20 mouse cellular contexts compared by ENCODE assay signal in the genomic region with DNA sequence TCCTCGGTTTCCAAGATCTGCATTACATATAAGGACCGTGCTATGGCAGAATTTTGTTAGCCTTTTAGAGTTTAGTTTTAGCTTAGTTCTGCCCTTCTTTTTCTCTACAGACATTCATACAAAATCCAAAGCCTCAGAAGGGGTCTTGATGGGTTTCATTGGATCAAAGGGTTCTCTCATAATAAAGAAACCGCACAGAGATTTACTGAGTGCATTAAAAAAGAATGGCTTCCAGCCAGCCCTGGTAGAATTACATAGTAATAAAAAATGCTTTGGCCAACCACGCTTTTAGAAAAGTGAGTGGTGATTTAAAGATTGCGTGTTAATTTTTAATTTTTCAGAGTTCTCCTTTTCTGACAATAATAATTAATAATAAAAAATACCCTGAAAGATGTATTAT.
DNase-seq lines count a peak whose midpoint lies in the region; ATAC-seq and TF ChIP-seq lines count a peak whose summit lies in the region.
"Had no signal": no experiment of that assay in that cellular context is flagged by ENCODE, and none has a peak within 500 bp of the region (broad histone marks: within the 10 kb centered on the region; RNA-seq: fewer than 3 reads in every experiment).

No protein-coding gene starts in this region.

- 0 out of 2 replicates have a peak overlapping the region, but pooled peaks have one; percentile 37 for H3K27ac ChIP-seq in embryonic facial prominence, embryonic 12.5 days
- H3K27ac ChIP-seq in embryonic facial prominence, embryonic 10.5 days (replicated peaks), result no peak overlapping the region
- H3K27ac ChIP-seq in lung, embryonic 14.5 days (ENCODE audit: low read depth), result no peak overlapping the region
- H3K27ac ChIP-seq in neural tube, embryonic 13.5 days (replicated peaks), result peak overlapping the region; percentile 46; the same call in 1 of the 2 replicates
- no peak overlapping the region for H3K27ac ChIP-seq in neural tube, embryonic 15.5 days (replicated peaks)
- H3K27ac ChIP-seq in limb, embryonic 14.5 days (replicated peaks; ENCODE audit: low read depth, low read length), result no peak overlapping the region
- H3K27ac ChIP-seq: forebrain, embryonic 12.5 days; heart, embryonic 10.5 days; hindbrain, embryonic 12.5 days had no signal

- H3K36me3 ChIP-seq in embryonic facial prominence, embryonic 12.5 days, result no peaks in the 10 kb centered on the region
- H3K36me3 ChIP-seq in embryonic facial prominence, embryonic 10.5 days (replicated peaks), result no peaks in the 10 kb centered on the region
- H3K36me3 ChIP-seq in lung, embryonic 14.5 days (ENCODE audit: insufficient read depth), result no peaks in the 10 kb centered on the region
- H3K36me3 ChIP-seq in neural tube, embryonic 13.5 days, result 0 out of 2 replicates have a peak, but pooled peaks cover 3% of the 10 kb centered on the region
- H3K36me3 ChIP-seq in neural tube, embryonic 15.5 days, result no peaks in the 10 kb centered on the region
- no peaks in the 10 kb centered on the region for H3K36me3 ChIP-seq in limb, embryonic 14.5 days (ENCODE audit: control insufficient read depth, insufficient read depth, low read length)
- H3K36me3 ChIP-seq: forebrain, embryonic 12.5 days; heart, embryonic 10.5 days; hindbrain, embryonic 12.5 days had no signal

- no peaks in the 10 kb centered on the region for H3K9me3 ChIP-seq in embryonic facial prominence, embryonic 12.5 days
- H3K9me3 ChIP-seq in embryonic facial prominence, embryonic 10.5 days, result peaks cover 3% of the 10 kb centered on the region; the same call in 1 of the 2 replicates
- H3K9me3 ChIP-seq in lung, embryonic 14.5 days (ENCODE audit: low read depth, low read length), result peaks cover 5% of the 10 kb centered on the region; the same call in 1 of the 2 replicates
- H3K9me3 ChIP-seq in neural tube, embryonic 13.5 days, result 0 out of 2 replicates have a peak, but pooled peaks cover 4% of the 10 kb centered on the region
- 0 out of 2 replicates have a peak, but pooled peaks cover 4% of the 10 kb centered on the region for H3K9me3 ChIP-seq in neural tube, embryonic 15.5 days (replicated peaks)
- H3K9me3 ChIP-seq in limb, embryonic 14.5 days (ENCODE audit: control insufficient read depth, low read length), result no peaks in the 10 kb centered on the region
- H3K9me3 ChIP-seq: forebrain, embryonic 12.5 days; heart, embryonic 10.5 days had no signal

- TF ChIP-seq CTCF in lung, embryonic 14.5 days (IDR thresholded peaks at IDR 0.05; ENCODE audit: low read depth), result no peak

- WGBS in embryonic facial prominence, embryonic 12.5 days, result 69% methylated on average over 5 of the region's 5 CpGs
- WGBS in embryonic facial prominence, embryonic 10.5 days, result 88% methylated on average over 5 of the region's 5 CpGs
- 65% methylated on average over 5 of the region's 5 CpGs for WGBS in lung, embryonic 14.5 days
- 65% methylated on average over 5 of the region's 5 CpGs for WGBS in neural tube, embryonic 13.5 days
- WGBS in neural tube, embryonic 15.5 days, result 57% methylated on average over 5 of the region's 5 CpGs
- 17% methylated on average over 5 of the region's 5 CpGs for WGBS in limb, embryonic 14.5 days

- TF ChIP-seq POLR2A in limb, embryonic 14.5 days (IDR thresholded peaks at IDR 0.05; ENCODE audit: borderline replicate concordance, extremely low read depth, insufficient read depth, insufficient read length), result no peak

- H3K9ac ChIP-seq in embryonic facial prominence, embryonic 12.5 days, result no peak overlapping the region
- H3K9ac ChIP-seq in lung, embryonic 14.5 days, result no peak overlapping the region
- no peak overlapping the region for H3K9ac ChIP-seq in neural tube, embryonic 13.5 days
- no peak overlapping the region for H3K9ac ChIP-seq in neural tube, embryonic 15.5 days (replicated peaks)
- H3K9ac ChIP-seq in limb, embryonic 14.5 days (ENCODE audit: low read depth, low read length, severe bottlenecking), result no peak overlapping the region
- H3K9ac ChIP-seq: forebrain, embryonic 12.5 days; hindbrain, embryonic 12.5 days had no signal

- H3K27me3 ChIP-seq in embryonic facial prominence, embryonic 12.5 days, result no peaks in the 10 kb centered on the region
- H3K27me3 ChIP-seq in embryonic facial prominence, embryonic 10.5 days (replicated peaks; ENCODE audit: low read depth, poor library complexity, severe bottlenecking), result no peaks in the 10 kb centered on the region
- H3K27me3 ChIP-seq in lung, embryonic 14.5 days (ENCODE audit: insufficient read depth, low read length), result no peaks in the 10 kb centered on the region
- H3K27me3 ChIP-seq in neural tube, embryonic 13.5 days, result no peaks in the 10 kb centered on the region
- no peaks in the 10 kb centered on the region for H3K27me3 ChIP-seq in neural tube, embryonic 15.5 days (replicated peaks)
- H3K27me3 ChIP-seq in limb, embryonic 14.5 days (ENCODE audit: control insufficient read depth, insufficient read depth, low read length), result no peaks in the 10 kb centered on the region
- H3K27me3 ChIP-seq: forebrain, embryonic 12.5 days; hindbrain, embryonic 12.5 days had no signal

- no peak overlapping the region for H3K4me3 ChIP-seq in embryonic facial prominence, embryonic 12.5 days
- H3K4me3 ChIP-seq in embryonic facial prominence, embryonic 10.5 days, result no peak overlapping the region
- H3K4me3 ChIP-seq in lung, embryonic 14.5 days (ENCODE audit: low read depth, low read length), result no peak overlapping the region
- no peak overlapping the region for H3K4me3 ChIP-seq in neural tube, embryonic 13.5 days
- H3K4me3 ChIP-seq in neural tube, embryonic 15.5 days (replicated peaks), result no peak overlapping the region
- no peak overlapping the region for H3K4me3 ChIP-seq in limb, embryonic 14.5 days (replicated peaks; ENCODE audit: low read length)
- H3K4me3 ChIP-seq: forebrain, embryonic 12.5 days; heart, embryonic 10.5 days; hindbrain, embryonic 12.5 days had no signal

- ATAC-seq in embryonic facial prominence, embryonic 12.5 days (ENCODE audit: insufficient number of reproducible peaks, insufficient read depth, low FRiP score, low TSS enrichment), result no peak
- ATAC-seq in lung, embryonic 14.5 days (ENCODE audit: insufficient read depth), result no peak
- ATAC-seq in neural tube, embryonic 13.5 days (ENCODE audit: low read depth), result no peak
- ATAC-seq in neural tube, embryonic 15.5 days (ENCODE audit: low FRiP score), result no peak
- no peak; the same call in 1 of the 2 replicates for ATAC-seq in limb, embryonic 14.5 days (ENCODE audit: low FRiP score, low read depth)
- ATAC-seq: forebrain, embryonic 16.5 days had no signal

- H3K4me1 ChIP-seq in embryonic facial prominence, embryonic 12.5 days, result 0 out of 2 replicates have a peak, but pooled peaks cover 3% of the 10 kb centered on the region
- 0 out of 2 replicates have a peak, but pooled peaks cover under 1% of the 10 kb centered on the region for H3K4me1 ChIP-seq in embryonic facial prominence, embryonic 10.5 days
- H3K4me1 ChIP-seq in lung, embryonic 14.5 days (ENCODE audit: insufficient read depth), result no peaks in the 10 kb centered on the region
- H3K4me1 ChIP-seq in neural tube, embryonic 13.5 days (replicated peaks), result peaks cover 19% of the 10 kb centered on the region
- 0 out of 2 replicates have a peak, but pooled peaks cover 14% of the 10 kb centered on the region for H3K4me1 ChIP-seq in neural tube, embryonic 15.5 days
- peaks cover 6% of the 10 kb centered on the region; the same call in 1 of the 2 replicates for H3K4me1 ChIP-seq in limb, embryonic 14.5 days (ENCODE audit: control insufficient read depth, insufficient read depth, low read length)
- H3K4me1 ChIP-seq: heart, embryonic 10.5 days had no signal

- H3K4me2 ChIP-seq in embryonic facial prominence, embryonic 12.5 days (replicated peaks), result no peak overlapping the region
- H3K4me2 ChIP-seq in lung, embryonic 14.5 days, result no peak overlapping the region
- H3K4me2 ChIP-seq in neural tube, embryonic 13.5 days, result no peak overlapping the region
- H3K4me2 ChIP-seq in neural tube, embryonic 15.5 days, result no peak overlapping the region
- H3K4me2 ChIP-seq in limb, embryonic 14.5 days (replicated peaks; ENCODE audit: low read depth, low read length, severe bottlenecking), result no peak overlapping the region; the same call in 1 of the 2 replicates
- H3K4me2 ChIP-seq: forebrain, embryonic 12.5 days; hindbrain, embryonic 12.5 days had no signal

- DNase-seq in embryonic facial prominence, embryonic 10.5 days (ENCODE audit: low spot score), result no peak
- DNase-seq in lung, embryonic 14.5 days, result peak; percentile 37
- DNase-seq in lung, postnatal 25 days (ENCODE audit: low spot score), result no peak
- DNase-seq in limb, embryonic 14.5 days (ENCODE audit: low spot score), result peak; percentile 74
- no peak for DNase-seq in B cell, adult 2 months
- DNase-seq: adrenal gland, postnatal 10 days; cerebellum, adult 11-12 months; cerebellum, adult 9-10 months; cerebellum, postnatal 25 days; gastrocnemius, postnatal 10 days; heart, adult 18-20 months; heart, postnatal 10 days; heart, postnatal 4 days had no signal

Comparison
In these comparisons a context has a peak if more than half of its experiments do, and no peak if none do; other contexts are left out.
1. H3K27ac ChIP-seq: peak in embryonic facial prominence, embryonic 12.5 days (single experiment) and neural tube, embryonic 13.5 days (single experiment); none in embryonic facial prominence, embryonic 10.5 days (single experiment), lung, embryonic 14.5 days (single experiment), neural tube, embryonic 15.5 days (single experiment) and limb, embryonic 14.5 days (single experiment).
2. DNase-seq: peak in lung, embryonic 14.5 days (single experiment) and limb, embryonic 14.5 days (single experiment); none in embryonic facial prominence, embryonic 10.5 days (single experiment), lung, postnatal 25 days (single experiment) and B cell, adult 2 months (0 of 2).